Mouse (Mus musculus): ENCODE measurements around the gene Zfp82. TPM values are rescaled to one million over a fixed set of nuclear protein-coding genes. Genes with fewer than 3 reads are reported as not detected.

Gene Zfp82
- total and polyA plus RNA-seq, 3 experiments, result 2.0 to 2.2 TPM; not detected in 1

- no peaks in the 10 kb centered on the region for H3K79me2 ChIP-seq (ENCODE audit: control insufficient read depth, insufficient read depth, low read length, poor library complexity)
- H3K9ac ChIP-seq (ENCODE audit: control insufficient read depth, low read depth, low read length, poor library complexity, severe bottlenecking), result no peak overlapping the region
- H3K36me3 ChIP-seq (ENCODE audit: control insufficient read depth in 1 of 2, insufficient read depth in 2 of 2, low read length in 2 of 2), result no peaks in the 10 kb centered on the region; a peak in 1 of 4 replicates
- no peak overlapping the region for H3K4me3 ChIP-seq (ENCODE audit: control insufficient read depth in 1 of 2, insufficient read depth in 1 of 2, low read depth in 2 of 2, low read length in 2 of 2)
- no peak for TF ChIP-seq RCOR1 (IDR thresholded peaks at IDR 0.05; ENCODE audit: low read depth, low read length)
- no peak for TF ChIP-seq CHD1 (IDR thresholded peaks at IDR 0.05; ENCODE audit: low read depth, low read length)
- no peak for TF ChIP-seq NELFE (IDR thresholded peaks at IDR 0.05; ENCODE audit: low read depth, low read length)
- no peak for TF ChIP-seq MYB (IDR thresholded peaks at IDR 0.05; ENCODE audit: low read depth, low read length)
- TF ChIP-seq NRF1 (IDR thresholded peaks at IDR 0.05; ENCODE audit: insufficient read depth, low read depth, low read length, poor library complexity, severe bottlenecking), result no peak
- TF ChIP-seq TAL1 (IDR thresholded peaks at IDR 0.05; ENCODE audit: low read length), result no peak
- no peak for TF ChIP-seq POLR2AphosphoS5 (IDR thresholded peaks at IDR 0.05; ENCODE audit: borderline replicate concordance, low read depth, low read length)
- no peak for TF ChIP-seq MAZ (IDR thresholded peaks at IDR 0.05; ENCODE audit: low read depth, low read length)
- H3K9me3 ChIP-seq (replicated peaks; ENCODE audit: insufficient read depth, low read length), result no peaks in the 10 kb centered on the region
- H3K4me1 ChIP-seq (ENCODE audit: control insufficient read depth in 1 of 2, insufficient read depth in 2 of 2, low read length in 2 of 2), result no peaks in the 10 kb centered on the region
- H3K27ac ChIP-seq (ENCODE audit: control insufficient read depth, low read depth, low read length), result no peak overlapping the region
- no peaks in the 10 kb centered on the region for H3K27me3 ChIP-seq (ENCODE audit: control insufficient read depth in 1 of 2, insufficient read depth in 2 of 2, low read length in 2 of 2)
- no peak for DNase-seq (ENCODE audit: low read depth, low spot score)
Observed at GRCm38 (mm10) chr7:30007601-30008000, 65.1 kb downstream of the Zfp82 start.

Other genes with a start within 250 kb of the Zfp82 start
- gene Zfp940, start 219.2 kb downstream of the Zfp82 start, total RNA-seq (2012; rRNA removed), result 8.8 and 13.7 TPM in 2 replicates
- 1 to 10 TPM in 1 of 2 experiments, not detected in 1; 8.4 TPM for gene Zfp940, start 219.2 kb downstream of the Zfp82 start, polyA plus RNA-seq (2012; ENCODE audit: insufficient read depth in 1 of 2, insufficient read length in 2 of 2, low read depth in 1 of 2, low replicate concordance in 2 of 2, missing spikeins in 1 of 2)
- 4.2 and 8.1 TPM in 2 replicates for gene Zfp420, start 212.9 kb downstream of the Zfp82 start, total RNA-seq (2012; rRNA removed)
- 1 to 10 TPM in 1 of 2 experiments, not detected in 1; 3.2 TPM for gene Zfp420, start 212.9 kb downstream of the Zfp82 start, polyA plus RNA-seq (2012; ENCODE audit: insufficient read depth in 1 of 2, insufficient read length in 2 of 2, low read depth in 1 of 2, low replicate concordance in 2 of 2, missing spikeins in 1 of 2)
- 4.3 and 4.9 TPM in 2 replicates for gene Zfp27, start 166.3 kb downstream of the Zfp82 start, total RNA-seq (2012; rRNA removed)
- gene Zfp27, start 166.3 kb downstream of the Zfp82 start, polyA plus RNA-seq (2012; ENCODE audit: insufficient read depth in 1 of 2, insufficient read length in 2 of 2, low read depth in 1 of 2, low replicate concordance in 2 of 2, missing spikeins in 1 of 2), result 1 to 10 TPM in 1 of 2 experiments, not detected in 1; 5.0 TPM
- 0.78 and 0.89 TPM in 2 replicates for gene Zfp383, start 164.7 kb downstream of the Zfp82 start, total RNA-seq (2012; rRNA removed)
- gene Zfp383, start 164.7 kb downstream of the Zfp82 start, polyA plus RNA-seq (2012; ENCODE audit: insufficient read depth in 1 of 2, insufficient read length in 2 of 2, low read depth in 1 of 2, low replicate concordance in 2 of 2, missing spikeins in 1 of 2), result 1 to 10 TPM in 1 of 2 experiments, not detected in 1; 1.4 TPM
- 3.5 and 4.8 TPM in 2 replicates for gene Zfp74, start 118.8 kb downstream of the Zfp82 start, total RNA-seq (2012; rRNA removed)
- gene Zfp74, start 118.8 kb downstream of the Zfp82 start, polyA plus RNA-seq (2012; ENCODE audit: insufficient read depth in 1 of 2, insufficient read length in 2 of 2, low read depth in 1 of 2, low replicate concordance in 2 of 2, missing spikeins in 1 of 2), result 1 to 10 TPM in 1 of 2 experiments, not detected in 1; 9.4 TPM
- gene Zfp568, start 88.9 kb downstream of the Zfp82 start, total RNA-seq (2012; rRNA removed), result 12.5 and 14.3 TPM in 2 replicates
- 100 to 1,000 TPM in 1 of 2 experiments, 10 to 100 TPM in 1; 15.4 to 141 TPM for gene Zfp568, start 88.9 kb downstream of the Zfp82 start, polyA plus RNA-seq (2012; ENCODE audit: insufficient read depth in 1 of 2, insufficient read length in 2 of 2, low read depth in 1 of 2, low replicate concordance in 2 of 2, missing spikeins in 1 of 2)
- 0.16 and 0.39 TPM in 2 replicates for gene Zfp14, start 21.5 kb downstream of the Zfp82 start, total RNA-seq (2012; rRNA removed)
- under 1 TPM in 1 of 2 experiments, not detected in 1; 0.25 TPM for gene Zfp14, start 21.5 kb downstream of the Zfp82 start, polyA plus RNA-seq (2012; ENCODE audit: insufficient read depth in 1 of 2, insufficient read length in 2 of 2, low read depth in 1 of 2, low replicate concordance in 2 of 2, missing spikeins in 1 of 2)
- gene Gm26920, start 17.5 kb upstream of the Zfp82 start, total RNA-seq (2012; rRNA removed), result 0.62 TPM in 1 of 2 replicates, not detected in the other
- gene Gm26920, start 17.5 kb upstream of the Zfp82 start, polyA plus RNA-seq (2012; ENCODE audit: insufficient read depth in 1 of 2, insufficient read length in 2 of 2, low read depth in 1 of 2, low replicate concordance in 2 of 2, missing spikeins in 1 of 2), result not detected
- 7.3 and 8.0 TPM in 2 replicates for gene Zfp566, start 17.6 kb upstream of the Zfp82 start, total RNA-seq (2012; rRNA removed)
- 1 to 10 TPM in 1 of 2 experiments, not detected in 1; 8.0 TPM for gene Zfp566, start 17.6 kb upstream of the Zfp82 start, polyA plus RNA-seq (2012; ENCODE audit: insufficient read depth in 1 of 2, insufficient read length in 2 of 2, low read depth in 1 of 2, low replicate concordance in 2 of 2, missing spikeins in 1 of 2)
- gene Zfp260, start 21.9 kb upstream of the Zfp82 start, total RNA-seq (2012; rRNA removed), result 5.5 and 6.2 TPM in 2 replicates
- gene Zfp260, start 21.9 kb upstream of the Zfp82 start, polyA plus RNA-seq (2012; ENCODE audit: insufficient read depth in 1 of 2, insufficient read length in 2 of 2, low read depth in 1 of 2, low replicate concordance in 2 of 2, missing spikeins in 1 of 2), result 1 to 10 TPM in 1 of 2 experiments, not detected in 1; 4.8 TPM
- 3.9 and 8.2 TPM in 2 replicates for gene Zfp382, start 49.0 kb upstream of the Zfp82 start, total RNA-seq (2012; rRNA removed)
- 1 to 10 TPM in 1 of 2 experiments, not detected in 1; 7.1 TPM for gene Zfp382, start 49.0 kb upstream of the Zfp82 start, polyA plus RNA-seq (2012; ENCODE audit: insufficient read depth in 1 of 2, insufficient read length in 2 of 2, low read depth in 1 of 2, low replicate concordance in 2 of 2, missing spikeins in 1 of 2)
- 30.6 and 35.5 TPM in 2 replicates for gene Zfp146, start 96.8 kb upstream of the Zfp82 start, total RNA-seq (2012; rRNA removed)
- 10 to 100 TPM in 1 of 2 experiments, not detected in 1; 38.9 TPM for gene Zfp146, start 96.8 kb upstream of the Zfp82 start, polyA plus RNA-seq (2012; ENCODE audit: insufficient read depth in 1 of 2, insufficient read length in 2 of 2, low read depth in 1 of 2, low replicate concordance in 2 of 2, missing spikeins in 1 of 2)
- 8.9 and 9.9 TPM in 2 replicates for gene Cox7a1, start 111.2 kb upstream of the Zfp82 start, total RNA-seq (2012; rRNA removed)
- 10 to 100 TPM in 1 of 2 experiments, not detected in 1; 11.1 TPM for gene Cox7a1, start 111.2 kb upstream of the Zfp82 start, polyA plus RNA-seq (2012; ENCODE audit: insufficient read depth in 1 of 2, insufficient read length in 2 of 2, low read depth in 1 of 2, low replicate concordance in 2 of 2, missing spikeins in 1 of 2)
- 31.7 and 38.3 TPM in 2 replicates for gene Capns1, start 125.9 kb upstream of the Zfp82 start, total RNA-seq (2012; rRNA removed)
- gene Capns1, start 125.9 kb upstream of the Zfp82 start, polyA plus RNA-seq (2012; ENCODE audit: insufficient read depth in 1 of 2, insufficient read length in 2 of 2, low read depth in 1 of 2, low replicate concordance in 2 of 2, missing spikeins in 1 of 2), result 100 to 1,000 TPM in 1 of 2 experiments, not detected in 1; 354 TPM
- gene Polr2i, start 159.0 kb upstream of the Zfp82 start, total RNA-seq (2012; rRNA removed), result 109 and 128 TPM in 2 replicates
- gene Polr2i, start 159.0 kb upstream of the Zfp82 start, polyA plus RNA-seq (2012; ENCODE audit: insufficient read depth in 1 of 2, insufficient read length in 2 of 2, low read depth in 1 of 2, low replicate concordance in 2 of 2, missing spikeins in 1 of 2), result 100 to 1,000 TPM in 1 of 2 experiments, not detected in 1; 118 TPM
- 54.8 and 55.0 TPM in 2 replicates for gene Tbcb, start 159.4 kb upstream of the Zfp82 start, total RNA-seq (2012; rRNA removed)
- gene Tbcb, start 159.4 kb upstream of the Zfp82 start, polyA plus RNA-seq (2012; ENCODE audit: insufficient read depth in 1 of 2, insufficient read length in 2 of 2, low read depth in 1 of 2, low replicate concordance in 2 of 2, missing spikeins in 1 of 2), result 10 to 100 TPM in 1 of 2 experiments, not detected in 1; 72.6 TPM
- gene Ovol3, start 162.8 kb upstream of the Zfp82 start, total RNA-seq (2012; rRNA removed), result not detected in 2 replicates
- under 1 TPM in 1 of 2 experiments, not detected in 1; 0.17 TPM for gene Ovol3, start 162.8 kb upstream of the Zfp82 start, polyA plus RNA-seq (2012; ENCODE audit: insufficient read depth in 1 of 2, insufficient read length in 2 of 2, low read depth in 1 of 2, low replicate concordance in 2 of 2, missing spikeins in 1 of 2)
- 0.42 and 0.73 TPM in 2 replicates for gene Thap8, start 207.2 kb upstream of the Zfp82 start, total RNA-seq (2012; rRNA removed)
- gene Thap8, start 207.2 kb upstream of the Zfp82 start, polyA plus RNA-seq (2012; ENCODE audit: insufficient read depth in 1 of 2, insufficient read length in 2 of 2, low read depth in 1 of 2, low replicate concordance in 2 of 2, missing spikeins in 1 of 2), result under 1 TPM in 1 of 2 experiments, not detected in 1; 0.46 TPM
- 4.9 and 6.5 TPM in 2 replicates for gene Wdr62, start 207.5 kb upstream of the Zfp82 start, total RNA-seq (2012; rRNA removed)
- gene Wdr62, start 207.5 kb upstream of the Zfp82 start, polyA plus RNA-seq (2012; ENCODE audit: insufficient read depth in 1 of 2, insufficient read length in 2 of 2, low read depth in 1 of 2, low replicate concordance in 2 of 2, missing spikeins in 1 of 2), result 10 to 100 TPM; 30.5 to 44.8 TPM
- not detected in 2 replicates for gene Clip3, start 218.8 kb upstream of the Zfp82 start, total RNA-seq (2012; rRNA removed)
- under 1 TPM in 1 of 2 experiments, not detected in 1; 0.19 TPM for gene Clip3, start 218.8 kb upstream of the Zfp82 start, polyA plus RNA-seq (2012; ENCODE audit: insufficient read depth in 1 of 2, insufficient read length in 2 of 2, low read depth in 1 of 2, low replicate concordance in 2 of 2, missing spikeins in 1 of 2)
- gene Alkbh6, start 235.8 kb upstream of the Zfp82 start, total RNA-seq (2012; rRNA removed), result 15.0 and 16.2 TPM in 2 replicates
- gene Alkbh6, start 235.8 kb upstream of the Zfp82 start, polyA plus RNA-seq (2012; ENCODE audit: insufficient read depth in 1 of 2, insufficient read length in 2 of 2, low read depth in 1 of 2, low replicate concordance in 2 of 2, missing spikeins in 1 of 2), result 10 to 100 TPM in 1 of 2 experiments, not detected in 1; 24.6 TPM
- 0.31 and 0.42 TPM in 2 replicates for gene Syne4, start 241.9 kb upstream of the Zfp82 start, total RNA-seq (2012; rRNA removed)
- under 1 TPM in 1 of 2 experiments, not detected in 1; 0.82 TPM for gene Syne4, start 241.9 kb upstream of the Zfp82 start, polyA plus RNA-seq (2012; ENCODE audit: insufficient read depth in 1 of 2, insufficient read length in 2 of 2, low read depth in 1 of 2, low replicate concordance in 2 of 2, missing spikeins in 1 of 2)
- 0.92 and 0.96 TPM in 2 replicates for gene E130208F15Rik, start 248.8 kb upstream of the Zfp82 start, total RNA-seq (2012; rRNA removed)
- 1 to 10 TPM in 1 of 2 experiments, not detected in 1; 3.2 TPM for gene E130208F15Rik, start 248.8 kb upstream of the Zfp82 start, polyA plus RNA-seq (2012; ENCODE audit: insufficient read depth in 1 of 2, insufficient read length in 2 of 2, low read depth in 1 of 2, low replicate concordance in 2 of 2, missing spikeins in 1 of 2)